Mouse (Mus musculus) stomach, embryonic 16.5 days (tissue): ENCODE results near the gene Pcna. TPM values are rescaled to one million over a fixed set of nuclear protein-coding genes. Genes with fewer than 3 reads are reported as not detected.

Source experiments
- polyA plus RNA-seq: library from polyadenylated mRNA; unstranded; fragments of >200 nt; fragmentation: Nextera tagmentation; extraction: Ambion mirVana; gene quantifications from 2 replicates; pipeline ENCODE4 v1.2.1, GENCODE M21; 2015

Pcna gene
- polyA plus RNA-seq, 1 experiment from 2014 or later, result 208 TPM

Other genes starting within 250 kb of the Pcna start
- 13.4 and 16.4 TPM in 2 replicates for gene Rassf2, start 223.1 kb downstream of the Pcna start, polyA plus RNA-seq
- 11.5 and 12.1 TPM in 2 replicates for gene Slc23a2, start 108.2 kb downstream of the Pcna start, polyA plus RNA-seq
- 38.2 and 40.6 TPM in 2 replicates for gene Tmem230, start 5.5 kb downstream of the Pcna start, polyA plus RNA-seq
- gene Cds2, start 9.8 kb upstream of the Pcna start, polyA plus RNA-seq, result 19.7 and 20.3 TPM in 2 replicates
- 0.23 and 0.35 TPM in 2 replicates for gene Prokr2, start 132.1 kb upstream of the Pcna start, polyA plus RNA-seq